Mouse (Mus musculus): ENCODE data around the gene Necab3. TPM values are rescaled to one million over a fixed set of nuclear protein-coding genes. Genes with fewer than 3 reads are reported as not detected.

The Necab3 gene
- polyA plus RNA-seq, 1 experiment from 2014 or later: 2.5 TPM

DNA sequence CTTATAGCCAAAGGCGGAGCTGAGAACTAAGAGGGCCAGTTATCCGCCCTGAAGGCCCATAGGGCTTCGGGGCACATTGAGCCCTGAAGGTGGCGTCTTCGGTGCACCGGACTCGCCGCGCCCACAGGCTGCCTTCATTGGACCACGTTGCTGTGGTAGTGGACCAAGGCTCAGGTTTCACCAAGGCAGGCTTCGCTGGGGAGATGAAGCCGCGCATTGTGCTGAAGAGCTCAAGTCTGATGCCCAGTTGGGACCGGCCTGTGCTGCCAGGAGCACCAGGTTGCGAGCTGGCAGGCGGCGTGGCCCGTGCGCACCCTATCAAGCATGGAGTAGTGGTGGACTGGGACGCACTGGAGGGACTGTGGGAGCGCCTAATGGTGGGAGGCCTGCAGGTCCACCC is 6.8 kb downstream of the Necab3 start:
- Histone ChIP-seq H3K4me1 (ENCODE audit: control insufficient read depth, insufficient read depth, low read length) (peaks cover 10% of the 10 kb centered on the region), H3K27me3 (ENCODE audit: control insufficient read depth, insufficient read depth, low read length) (peaks cover 32% of the 10 kb centered on the region), H3K4me3 (ENCODE audit: low read length) (peak overlapping the region; percentile 12; the same call in 1 of the 2 replicates), H3K4me2 (replicated peaks; ENCODE audit: low read depth, low read length) (peak overlapping the region; percentile 27), H3K36me3 (ENCODE audit: control insufficient read depth, insufficient read depth, low read length) (no peaks in the 10 kb centered on the region), H3K9me3 (ENCODE audit: control insufficient read depth, low read length) (no peaks in the 10 kb centered on the region), H3K27ac (ENCODE audit: low read depth, low read length) (no peak overlapping the region), H3K9ac (ENCODE audit: low read depth, low read length) (no peak overlapping the region)
- WGBS: 31% methylated on average over 21 of the region's 21 CpGs
- ATAC-seq (ENCODE audit: low FRiP score, low TSS enrichment): peak; percentile 26; the same call in 1 of the 2 replicates

DNA sequence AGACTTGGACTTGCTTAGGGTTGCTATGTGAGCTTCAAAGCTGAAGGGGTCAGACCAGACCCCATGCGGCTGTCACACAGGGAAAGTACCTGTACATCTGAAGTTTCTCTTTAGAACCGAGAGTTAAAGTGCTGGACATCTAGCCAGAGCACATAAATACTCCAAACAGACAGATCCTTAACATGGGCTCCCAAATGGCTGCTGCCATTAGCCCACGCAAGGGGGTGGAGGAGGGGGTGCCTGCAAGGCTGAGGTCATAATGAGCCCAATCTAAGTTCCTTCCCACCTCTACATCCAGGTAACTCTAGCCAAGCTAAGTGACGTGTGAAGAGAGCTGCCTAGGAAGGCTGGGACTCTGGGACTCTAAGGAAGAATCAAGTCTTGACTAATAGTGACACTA is 7.2 kb downstream of the Necab3 start, which contains the start of gene Actl10:
Gene Actl10 (plus strand): TSS at position 301 of the 400 bp plus-strand sequence.
- H3K9me3 ChIP-seq (ENCODE audit: control insufficient read depth, low read length): no peaks in the 10 kb centered on the region
- peak within 1 kb of the TSS; percentile 27 for H3K4me2 ChIP-seq (replicated peaks; ENCODE audit: low read depth, low read length)
- peaks cover 32% of the 10 kb centered on the region for H3K27me3 ChIP-seq (ENCODE audit: control insufficient read depth, insufficient read depth, low read length)
- ATAC-seq (ENCODE audit: low FRiP score, low TSS enrichment): no peak
- no peaks in the 10 kb centered on the region for H3K36me3 ChIP-seq (ENCODE audit: control insufficient read depth, insufficient read depth, low read length)
- no peak within 1 kb of the TSS for H3K27ac ChIP-seq (ENCODE audit: low read depth, low read length)
- H3K9ac ChIP-seq (ENCODE audit: low read depth, low read length): no peak within 1 kb of the TSS
- H3K4me3 ChIP-seq (ENCODE audit: low read length): peak within 1 kb of the TSS; percentile 12; the same call in 1 of the 2 replicates
- 76% methylated on average over 4 of the region's 4 CpGs for WGBS
- peaks cover 10% of the 10 kb centered on the region for H3K4me1 ChIP-seq (ENCODE audit: control insufficient read depth, insufficient read depth, low read length)

DNA sequence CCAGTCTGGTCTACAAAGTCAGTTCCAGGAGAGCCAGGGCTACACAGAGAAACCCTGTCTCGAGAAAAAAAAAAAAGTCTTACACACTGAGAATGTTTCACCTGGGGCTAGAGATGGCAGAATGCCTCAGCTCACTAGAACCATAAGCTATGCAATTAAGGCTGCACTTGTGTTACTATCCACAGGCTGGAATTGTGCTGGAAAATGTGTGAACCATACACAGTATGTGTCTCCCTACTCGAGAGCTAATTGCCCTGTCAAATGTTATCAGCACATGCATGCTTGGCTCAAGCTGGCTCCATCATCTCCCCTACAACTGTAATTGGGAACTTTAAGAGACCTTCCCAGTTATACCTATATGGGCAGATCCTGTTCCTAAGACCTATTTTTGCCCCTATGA is 7.8 kb downstream of the Necab3 start:
- Histone ChIP-seq H3K4me1 (ENCODE audit: control insufficient read depth, insufficient read depth, low read length) (peaks cover 10% of the 10 kb centered on the region), H3K4me2 (replicated peaks; ENCODE audit: low read depth, low read length) (no peak overlapping the region), H3K27me3 (ENCODE audit: control insufficient read depth, insufficient read depth, low read length) (peaks cover 32% of the 10 kb centered on the region), H3K36me3 (ENCODE audit: control insufficient read depth, insufficient read depth, low read length) (no peaks in the 10 kb centered on the region), H3K27ac (ENCODE audit: low read depth, low read length) (no peak overlapping the region), H3K4me3 (ENCODE audit: low read length) (no peak overlapping the region), H3K9me3 (ENCODE audit: control insufficient read depth, low read length) (no peaks in the 10 kb centered on the region), H3K9ac (ENCODE audit: low read depth, low read length) (no peak overlapping the region)
- 82% methylated on average over 2 of the region's 2 CpGs for WGBS
- ATAC-seq (ENCODE audit: low FRiP score, low TSS enrichment): no peak

DNA sequence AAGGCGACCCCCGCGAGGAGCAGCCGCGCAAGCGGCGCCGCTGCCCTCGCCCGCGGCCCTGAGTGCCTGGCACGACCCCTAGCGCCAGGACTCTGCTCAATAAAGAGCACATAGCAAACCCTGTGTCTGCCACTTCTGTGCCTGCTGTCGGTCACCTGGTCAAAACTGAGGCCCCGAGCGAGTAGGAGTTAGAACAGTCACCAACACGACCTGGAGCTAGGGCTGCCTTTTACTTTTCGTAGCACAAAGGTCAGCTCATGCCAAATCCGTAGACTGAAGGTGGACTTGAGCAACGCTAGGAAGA is 8.9 kb downstream of the Necab3 start:
- Histone ChIP-seq H3K4me1 (ENCODE audit: control insufficient read depth, insufficient read depth, low read length) (peaks cover 10% of the 10 kb centered on the region), H3K9me3 (ENCODE audit: control insufficient read depth, low read length) (no peaks in the 10 kb centered on the region), H3K36me3 (ENCODE audit: control insufficient read depth, insufficient read depth, low read length) (no peaks in the 10 kb centered on the region), H3K27me3 (ENCODE audit: control insufficient read depth, insufficient read depth, low read length) (peaks cover 32% of the 10 kb centered on the region), H3K4me3 (ENCODE audit: low read length) (peak overlapping the region; percentile 42), H3K4me2 (replicated peaks; ENCODE audit: low read depth, low read length) (peak overlapping the region; percentile 92), H3K27ac (ENCODE audit: low read depth, low read length) (no peak overlapping the region), H3K9ac (ENCODE audit: low read depth, low read length) (no peak overlapping the region)
- no peak for ATAC-seq (ENCODE audit: low FRiP score, low TSS enrichment)
- 16% methylated on average over 20 of the region's 20 CpGs for WGBS

DNA sequence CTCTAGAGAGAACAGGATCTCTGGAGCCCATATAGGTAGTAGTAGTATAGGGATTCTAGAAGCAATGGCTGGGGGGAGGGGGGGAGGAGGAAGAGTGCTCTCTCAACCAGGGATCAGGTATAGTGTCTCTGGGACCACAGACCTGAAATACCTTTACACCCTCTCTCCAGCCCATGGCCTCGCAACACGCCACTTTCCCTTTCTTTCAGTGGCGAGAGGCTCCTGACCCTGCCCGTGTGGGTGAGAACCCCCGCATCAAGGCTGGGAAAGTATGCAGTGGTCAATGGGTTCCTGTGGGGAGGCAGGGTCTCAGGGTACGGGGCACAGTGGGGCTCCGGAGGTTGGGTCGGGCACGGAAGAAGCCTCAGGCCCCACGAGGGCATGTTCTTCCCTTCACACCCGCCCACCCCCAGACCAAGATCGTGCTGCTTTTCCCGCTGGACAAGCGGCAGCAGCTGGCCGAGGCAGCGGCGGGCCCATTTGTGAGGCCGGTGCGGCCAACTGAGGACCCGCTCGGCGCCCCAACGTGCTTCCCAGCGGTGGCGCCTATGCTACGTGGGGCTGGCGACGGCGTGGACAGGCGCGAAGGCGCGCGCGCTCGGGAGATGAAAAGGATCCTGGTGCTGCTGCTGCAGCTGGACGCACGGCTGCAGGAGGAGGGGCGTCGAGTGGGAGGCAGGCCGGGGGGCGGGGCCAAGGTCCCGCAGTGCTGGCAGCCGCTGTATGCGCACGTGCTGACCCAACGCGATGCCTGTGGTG is 9.4 kb downstream of the Necab3 start:
- H3K27me3 ChIP-seq (ENCODE audit: control insufficient read depth, insufficient read depth, low read length): peaks cover 32% of the 10 kb centered on the region
- WGBS: 3% methylated on average over 45 of the region's 48 CpGs

DNA sequence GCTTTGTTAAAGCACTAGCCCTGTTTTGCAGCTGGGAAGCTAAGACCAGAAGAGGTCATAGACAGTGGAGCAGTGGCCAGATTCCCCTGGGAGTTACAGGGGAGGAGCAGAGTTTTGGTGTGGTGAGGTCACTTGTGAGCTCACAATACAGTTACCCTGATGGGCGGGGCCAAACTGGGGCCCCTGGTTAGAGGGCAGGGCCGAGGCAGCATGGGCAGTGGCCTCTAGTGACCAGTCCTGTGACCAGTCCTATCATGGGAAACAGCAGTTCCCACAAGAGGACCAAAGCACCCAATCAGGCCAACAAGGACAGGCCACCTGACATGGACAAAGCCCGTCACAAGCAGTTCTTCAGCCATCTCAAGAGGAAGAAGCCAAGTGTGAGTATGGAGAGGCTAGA is 10.0 kb downstream of the Necab3 start:
- peaks cover 10% of the 10 kb centered on the region for H3K4me1 ChIP-seq (ENCODE audit: control insufficient read depth, insufficient read depth, low read length)
- no peak overlapping the region for H3K27ac ChIP-seq (ENCODE audit: low read depth, low read length)
- no peak for ATAC-seq (ENCODE audit: low FRiP score, low TSS enrichment)
- H3K9me3 ChIP-seq (ENCODE audit: control insufficient read depth, low read length): no peaks in the 10 kb centered on the region
- no peak overlapping the region for H3K4me2 ChIP-seq (replicated peaks; ENCODE audit: low read depth, low read length)
- peaks cover 32% of the 10 kb centered on the region for H3K27me3 ChIP-seq (ENCODE audit: control insufficient read depth, insufficient read depth, low read length)
- no peak overlapping the region for H3K9ac ChIP-seq (ENCODE audit: low read depth, low read length)
- no peak overlapping the region for H3K4me3 ChIP-seq (ENCODE audit: low read length)
- WGBS: 38% methylated on average over 3 of the region's 3 CpGs
- H3K36me3 ChIP-seq (ENCODE audit: control insufficient read depth, insufficient read depth, low read length): no peaks in the 10 kb centered on the region

More for the DNA sequence above, 9.4 kb downstream of the Necab3 start:
- Histone ChIP-seq H3K4me1 (ENCODE audit: control insufficient read depth, insufficient read depth, low read length) (peaks cover 10% of the 10 kb centered on the region), H3K9me3 (ENCODE audit: control insufficient read depth, low read length) (no peaks in the 10 kb centered on the region), H3K4me3 (ENCODE audit: low read length) (peak overlapping the region; percentile 42), H3K4me2 (replicated peaks; ENCODE audit: low read depth, low read length) (peak overlapping the region; percentile 92), H3K36me3 (ENCODE audit: control insufficient read depth, insufficient read depth, low read length) (no peaks in the 10 kb centered on the region), H3K9ac (ENCODE audit: low read depth, low read length) (peak overlapping the region; percentile 42; the same call in 1 of the 2 replicates), H3K27ac (ENCODE audit: low read depth, low read length) (no peak overlapping the region)
- peak; percentile 79; the same call in 1 of the 2 replicates for ATAC-seq (ENCODE audit: low FRiP score, low TSS enrichment)

DNA sequence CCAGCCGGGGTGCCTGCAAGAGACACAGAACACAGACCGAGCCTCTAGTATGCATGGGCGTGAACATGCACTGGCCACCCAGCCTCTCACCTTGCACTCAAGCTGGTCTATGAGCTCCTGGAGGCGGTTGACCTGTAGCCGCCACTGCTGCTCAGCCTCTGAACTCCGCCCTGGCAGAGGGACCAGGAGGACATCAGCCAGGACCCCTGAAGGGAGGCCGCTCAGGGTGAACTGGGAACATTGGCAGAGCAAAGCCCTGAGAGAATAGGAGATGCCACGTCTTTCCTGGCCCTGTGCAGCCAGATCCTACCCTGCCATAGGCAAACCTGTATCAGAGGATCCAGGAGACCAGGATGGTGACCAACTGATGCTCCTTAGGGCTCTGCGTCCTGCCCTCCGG is 12.0 kb downstream of the Necab3 start, which contains the start of gene 1700003F12Rik:
Gene 1700003F12Rik (plus strand): TSS at position 375 of the 400 bp plus-strand sequence.
- no peaks in the 10 kb centered on the region for H3K36me3 ChIP-seq (ENCODE audit: control insufficient read depth, insufficient read depth, low read length)
- no peak within 1 kb of the TSS for H3K27ac ChIP-seq (ENCODE audit: low read depth, low read length)
- no peak within 1 kb of the TSS for H3K9ac ChIP-seq (ENCODE audit: low read depth, low read length)
- H3K27me3 ChIP-seq (ENCODE audit: control insufficient read depth, insufficient read depth, low read length): peaks cover 20% of the 10 kb centered on the region
- H3K9me3 ChIP-seq (ENCODE audit: control insufficient read depth, low read length): no peaks in the 10 kb centered on the region
- no peak for ATAC-seq (ENCODE audit: low FRiP score, low TSS enrichment)
- H3K4me2 ChIP-seq (replicated peaks; ENCODE audit: low read depth, low read length): no peak within 1 kb of the TSS
- WGBS: 90% methylated on average over 10 of the region's 10 CpGs
- peaks cover 10% of the 10 kb centered on the region; the same call in 1 of the 2 replicates for H3K4me1 ChIP-seq (ENCODE audit: control insufficient read depth, insufficient read depth, low read length)
- H3K4me3 ChIP-seq (ENCODE audit: low read length): no peak within 1 kb of the TSS

DNA sequence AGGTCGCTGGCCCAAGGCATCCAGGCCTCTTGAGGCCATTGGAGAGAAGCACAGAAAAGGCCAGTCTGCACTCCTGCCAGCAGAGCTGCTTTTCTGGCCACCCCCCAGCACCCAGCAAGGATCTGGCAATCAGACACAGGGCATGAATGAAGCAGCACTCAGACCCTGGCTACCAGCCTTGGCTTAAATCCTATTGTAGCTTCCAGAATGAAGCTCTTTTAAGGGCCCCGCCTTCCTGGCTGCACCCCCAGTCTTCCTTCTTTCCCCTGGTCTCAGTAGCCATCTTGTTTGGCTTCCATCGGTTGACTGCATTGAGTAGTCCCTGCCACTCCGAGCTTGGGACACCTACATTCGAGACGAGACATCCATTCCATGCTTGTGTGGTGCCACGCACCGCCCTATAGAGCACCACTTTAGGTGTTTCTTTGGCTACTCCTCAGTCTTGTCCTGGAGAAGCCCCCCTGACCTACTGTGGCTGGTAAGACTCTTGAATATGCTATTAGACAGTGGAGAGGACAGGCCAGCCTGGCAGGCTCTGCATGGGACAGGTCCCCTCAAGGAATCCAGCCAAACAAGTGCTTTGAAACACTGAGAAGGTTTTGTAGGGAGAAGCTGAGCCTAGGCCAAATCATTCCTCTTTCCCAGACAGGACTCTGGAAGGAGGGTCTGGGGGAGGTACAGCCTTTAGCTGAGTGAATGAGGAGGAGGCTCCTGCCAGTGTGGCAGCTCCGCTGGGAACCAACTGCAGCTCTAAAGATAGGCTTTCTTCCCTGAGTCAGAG is 14.9 kb downstream of the Necab3 start:
- 81% methylated on average over 9 of the region's 9 CpGs for WGBS

DNA sequence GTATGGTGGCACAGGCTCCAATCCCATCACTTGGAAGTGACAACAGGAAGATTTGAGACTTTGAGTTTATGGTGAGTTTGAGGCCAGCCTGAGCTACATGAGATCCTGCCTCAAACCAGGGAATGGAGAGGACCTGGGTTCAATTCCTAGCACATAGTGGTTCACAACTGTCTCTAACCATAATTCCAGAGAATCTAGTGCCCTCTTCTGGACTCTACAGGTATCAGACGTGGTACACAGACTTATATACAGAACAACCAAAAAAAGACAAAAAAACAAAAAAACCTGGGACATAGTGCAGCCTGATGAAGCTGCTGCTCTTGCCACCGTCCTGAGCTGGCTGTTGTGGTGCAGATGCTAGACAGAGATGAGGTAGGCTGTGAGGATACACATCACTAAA is 17.1 kb downstream of the Necab3 start:
- Histone ChIP-seq H3K9me3 (ENCODE audit: control insufficient read depth, low read length) (no peaks in the 10 kb centered on the region), H3K27me3 (ENCODE audit: control insufficient read depth, insufficient read depth, low read length) (no peaks in the 10 kb centered on the region), H3K4me1 (ENCODE audit: control insufficient read depth, insufficient read depth, low read length) (no peaks in the 10 kb centered on the region), H3K27ac (ENCODE audit: low read depth, low read length) (no peak overlapping the region), H3K4me2 (replicated peaks; ENCODE audit: low read depth, low read length) (no peak overlapping the region), H3K36me3 (ENCODE audit: control insufficient read depth, insufficient read depth, low read length) (peaks cover 7% of the 10 kb centered on the region), H3K9ac (ENCODE audit: low read depth, low read length) (no peak overlapping the region), H3K4me3 (ENCODE audit: low read length) (no peak overlapping the region)
- ATAC-seq (ENCODE audit: low FRiP score, low TSS enrichment): no peak
- 88% methylated on average over 2 of the region's 2 CpGs for WGBS

More for the DNA sequence above, 14.9 kb downstream of the Necab3 start:
- no peak overlapping the region for H3K27ac ChIP-seq (ENCODE audit: low read depth, low read length)
- ATAC-seq (ENCODE audit: low FRiP score, low TSS enrichment): no peak
- no peak overlapping the region for H3K4me2 ChIP-seq (replicated peaks; ENCODE audit: low read depth, low read length)
- H3K9ac ChIP-seq (ENCODE audit: low read depth, low read length): no peak overlapping the region
- no peaks in the 10 kb centered on the region for H3K27me3 ChIP-seq (ENCODE audit: control insufficient read depth, insufficient read depth, low read length)
- H3K4me1 ChIP-seq (ENCODE audit: control insufficient read depth, insufficient read depth, low read length): no peaks in the 10 kb centered on the region
- no peak overlapping the region for H3K4me3 ChIP-seq (ENCODE audit: low read length)
- H3K36me3 ChIP-seq (ENCODE audit: control insufficient read depth, insufficient read depth, low read length): no peaks in the 10 kb centered on the region
- H3K9me3 ChIP-seq (ENCODE audit: control insufficient read depth, low read length): no peaks in the 10 kb centered on the region

Data from kidney, embryonic 14.5 days (tissue).